Mouse (Mus musculus) brain, embryonic 14.5 days (tissue): ENCODE results near the gene Hmgb2.

Experiments used
- CTCF ChIP-seq: fragments of 200-500 bp; IDR thresholded peaks from 2 replicates; pipeline ENCODE4 v1.5.1; 2012; ENCODE audit warnings: inconsistent platforms, mild to moderate bottlenecking, moderate library complexity, borderline replicate concordance; ENCODE audit not compliant: insufficient read depth, insufficient read length; ENCODE audit errors: extremely low read depth
- POLR2A ChIP-seq: fragments of 200-500 bp; IDR thresholded peaks from 2 replicates; pipeline ENCODE4 v1.6.1; 2012; ENCODE audit warnings: mild to moderate bottlenecking, inconsistent platforms, borderline replicate concordance; ENCODE audit not compliant: poor library complexity, insufficient read depth, insufficient read length, severe bottlenecking; ENCODE audit errors: extremely low read depth

DNA sequence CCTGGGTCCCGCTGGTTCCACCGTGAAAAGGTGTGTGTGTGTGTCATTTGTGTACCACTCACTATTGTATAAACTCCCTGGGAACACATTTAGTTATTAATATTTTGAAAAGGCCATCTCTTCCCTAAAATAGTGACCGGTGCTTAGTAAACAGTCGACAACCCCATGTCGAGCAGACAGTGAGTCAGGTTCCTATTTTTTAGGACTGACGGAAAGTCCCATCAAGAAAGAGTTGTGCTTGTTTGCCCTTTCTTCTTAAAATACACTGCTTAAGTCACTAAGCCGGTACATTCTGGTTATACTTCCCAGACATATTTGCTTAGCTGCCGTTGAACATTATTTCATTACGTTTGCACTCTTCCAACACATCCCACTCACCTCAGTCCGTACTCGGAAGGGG is 29.2 kb downstream of the Hmgb2 start:
- no peak for TF ChIP-seq POLR2A
- no peak for TF ChIP-seq CTCF
